Mouse (Mus musculus) CH12.LX (cell line): ENCODE data around the gene Cdipt.

Source experiments
- BHLHE40 ChIP-seq: IDR thresholded peaks from 2 replicates; pipeline ENCODE4 v1.6.1; 2011; ENCODE audit warnings: mild to moderate bottlenecking, low read depth, low read length, improper control_type of control experiment
- CTCF ChIP-seq, 2 experiments: IDR thresholded peaks in 1 of 2; conservative IDR thresholded peaks in 1 of 2; 2 replicates each; pipeline ENCODE4 v1.5.1; 2011 to 2012; ENCODE audit warnings: low read depth in 2 of 2, low read length in 2 of 2, improper control_type of control experiment in 1 of 2, inconsistent platforms in 1 of 2, mild to moderate bottlenecking in 1 of 2, moderate library complexity in 1 of 2
- MAFK ChIP-seq: IDR thresholded peaks from 2 replicates; pipeline ENCODE4 v1.6.1; 2011; ENCODE audit warnings: low read length, improper control_type of control experiment; ENCODE audit not compliant: insufficient replicate concordance
- MAX ChIP-seq: IDR thresholded peaks from 2 replicates; pipeline ENCODE4 v1.6.1; 2011; ENCODE audit warnings: low read length, improper control_type of control experiment
- MXI1 ChIP-seq: IDR thresholded peaks from 2 replicates; pipeline ENCODE4 v1.6.1; 2011; ENCODE audit warnings: mild to moderate bottlenecking, low read depth, low read length, improper control_type of control experiment
- POLR2A ChIP-seq: IDR thresholded peaks from 2 replicates; pipeline ENCODE4 v1.6.1; 2011; ENCODE audit warnings: low read depth, mild to moderate bottlenecking, improper control_type of control experiment, low read length
- TCF12 ChIP-seq: IDR thresholded peaks from 2 replicates; pipeline ENCODE4 v1.6.1; 2014; ENCODE audit warnings: low read depth, mild to moderate bottlenecking, inconsistent platforms, low read length, improper control_type of control experiment
- ZC3H11A ChIP-seq: IDR thresholded peaks from 2 replicates; pipeline ENCODE4 v1.6.1; 2012; ENCODE audit warnings: low read depth, mild to moderate bottlenecking, inconsistent platforms, low read length, improper control_type of control experiment
- ZKSCAN1 ChIP-seq: IDR thresholded peaks from 2 replicates; pipeline ENCODE4 v1.6.1; 2012; ENCODE audit warnings: low read depth, inconsistent platforms, low read length, improper control_type of control experiment, borderline replicate concordance

GRCm38 (mm10) chr7:127021563-127022527 is 46.1 kb downstream of the Cdipt start:
- no peak for TF ChIP-seq CTCF (conservative IDR thresholded peaks at IDR 0.05 in 1 of 2, IDR thresholded peaks at IDR 0.05 in 1 of 2; ENCODE audit: low read depth in 2 of 2, low read length in 2 of 2)
- TF ChIP-seq BHLHE40 = no peak
- no peak for TF ChIP-seq ZKSCAN1
- TF ChIP-seq MAFK = no peak
- no peak for TF ChIP-seq ZC3H11A
- TF ChIP-seq TCF12 = no peak
- TF ChIP-seq POLR2A = no peak; the same call in none of the 2 replicates
- TF ChIP-seq MAX = no peak
- no peak for TF ChIP-seq MXI1
